Mouse (Mus musculus) monocyte, adult 5-6 weeks (primary cell): Measurements from ENCODE around the gene Mdfic. TPM values are rescaled to one million over a fixed set of nuclear protein-coding genes. Genes with fewer than 3 reads are reported as not detected.
"Not testable (repeated sequence)": the region's sequence is repeated elsewhere in the genome, so short reads cannot be mapped to it uniquely, and the experiment has no call there.

Source experiments
- ATAC-seq: fragments of 153-309, 156-312 bp; replicated peaks from 2 replicates; pipeline ENCODE4 v1.8.0; 2017; ENCODE audit warnings: mild to moderate bottlenecking; ENCODE audit not compliant: low TSS enrichment, insufficient number of reproducible peaks, severe bottlenecking, poor library complexity, low FRiP score
- total RNA-seq: library from RNA; stranded (forward); fragments of 200-1000, 200-491, 200-594 nt; gene quantifications from 3 replicates; pipeline ENCODE4 v1.2.3, GENCODE M21; 2017

Gene Mdfic
- 24.3 to 36.7 TPM (median 29.0 TPM) in 3 replicates for total RNA-seq

- ATAC-seq, result peak; percentile 51
These were observed at the start of gene Mdfic for GRCm38 (mm10) chr6:15720461-15720817. Gene Mdfic, plus strand, starts transcription at chr6:15720661.

- ATAC-seq, result no peak
These were observed 49.1 kb upstream of the Mdfic start for GRCm38 (mm10) chr6:15671364-15671763.

DNA sequence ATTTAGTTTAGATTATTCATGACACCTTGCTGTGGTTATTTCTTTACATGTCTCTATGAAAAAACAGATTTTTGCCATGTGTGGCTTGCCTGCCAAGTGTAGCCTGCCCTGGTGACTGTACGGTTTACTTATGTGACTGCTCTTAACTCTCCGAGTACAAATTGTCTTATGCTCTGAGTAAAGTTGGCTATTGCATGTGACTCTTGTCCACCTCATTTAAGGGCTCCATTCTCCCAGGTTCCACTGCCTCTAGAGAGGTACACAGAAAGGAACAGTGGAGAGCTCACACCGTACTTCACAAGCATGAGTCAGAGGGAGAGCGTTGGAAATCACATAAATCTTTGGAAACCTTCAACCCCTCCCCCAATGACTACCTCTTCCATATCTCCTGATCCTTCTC is 10.4 kb upstream of the Mdfic start:
- no peak for ATAC-seq

DNA sequence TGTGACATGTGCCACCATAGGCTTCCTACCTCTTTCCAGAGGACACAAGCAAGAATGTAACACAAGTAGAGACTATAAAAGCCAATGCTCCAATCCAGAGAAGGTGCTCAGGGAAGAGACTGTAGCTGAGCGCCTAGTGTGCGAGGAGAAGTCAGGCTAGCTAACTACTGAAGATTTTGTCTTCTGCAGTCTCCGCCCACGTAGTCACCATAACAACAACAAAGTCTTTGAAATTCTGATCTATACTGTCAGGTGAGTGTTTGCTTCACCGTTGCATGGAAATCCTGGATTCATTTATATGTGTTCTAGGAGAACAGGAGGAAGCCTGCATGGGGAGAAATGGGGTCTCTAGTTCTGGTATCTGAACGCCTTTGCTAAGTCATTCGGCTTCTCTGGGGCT is 9.8 kb upstream of the Mdfic start:
- no peak for ATAC-seq

- no peak for ATAC-seq
These were observed 7.5 kb upstream of the Mdfic start for GRCm38 (mm10) chr6:15712860-15713385.

GRCm38 (mm10) chr6:15714036-15714435 is 6.4 kb upstream of the Mdfic start:
- not testable (repeated sequence) for ATAC-seq

GRCm38 (mm10) chr6:15714996-15715844 is 5.2 kb upstream of the Mdfic start:
- no peak for ATAC-seq

DNA sequence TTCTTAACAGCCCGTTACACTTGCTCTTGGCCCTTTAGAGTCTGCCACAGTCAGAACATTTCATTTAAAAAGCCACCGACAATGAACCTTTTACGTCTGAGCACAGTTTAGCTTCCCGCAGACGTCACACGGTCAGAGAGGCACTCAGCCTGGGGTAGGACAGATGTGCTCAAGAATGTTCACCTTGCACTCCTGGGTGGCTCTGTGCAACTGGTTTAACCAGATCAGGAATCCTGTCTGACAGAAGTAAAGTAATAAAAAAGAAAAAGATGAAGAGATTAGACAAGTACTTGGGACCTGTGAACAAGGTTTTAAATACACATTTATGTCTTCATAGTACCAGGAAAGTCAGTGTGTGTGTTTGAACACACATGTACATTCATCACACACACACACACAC is 542 bp upstream of the Mdfic start:
- ATAC-seq, result no peak

GRCm38 (mm10) chr6:15720818-15721715 is 606 bp downstream of the Mdfic start:
- peak; percentile 61 for ATAC-seq

DNA sequence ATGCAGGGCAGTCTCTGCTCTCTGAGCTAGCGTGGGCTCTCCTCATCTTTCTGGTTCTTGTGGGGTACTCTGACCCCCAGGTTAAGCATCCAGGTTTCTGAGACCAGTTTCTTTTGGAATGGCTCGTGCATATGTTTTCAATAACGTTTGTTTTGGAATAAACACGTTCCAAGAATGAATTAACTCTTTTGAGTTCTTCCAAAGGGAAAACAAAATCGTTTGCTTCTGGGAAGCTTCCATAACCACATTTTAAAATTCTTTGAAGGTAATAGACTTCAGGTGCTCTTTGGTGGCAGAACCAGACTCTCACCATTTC is 1.2 kb downstream of the Mdfic start:
- ATAC-seq, result no peak

DNA sequence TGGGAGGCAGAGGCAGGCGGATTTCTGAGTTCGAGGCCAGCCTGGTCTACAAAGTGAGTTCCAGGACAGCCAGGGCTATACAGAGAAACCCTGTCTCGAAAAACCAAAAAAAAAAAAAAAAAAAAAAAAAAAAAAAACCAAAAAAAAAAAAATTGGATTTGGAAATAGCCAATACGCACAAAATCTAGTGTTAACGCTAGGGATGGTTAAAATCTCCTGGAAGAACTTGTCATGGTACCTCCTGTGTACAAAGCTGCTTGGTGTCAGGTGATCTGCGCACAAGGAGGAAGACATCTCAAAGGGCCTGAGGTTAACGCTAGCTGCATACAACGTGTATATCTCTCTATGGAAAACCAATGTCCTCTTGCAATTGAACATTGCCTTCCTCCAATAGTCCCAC is 2.2 kb downstream of the Mdfic start:
- not testable (repeated sequence) for ATAC-seq

DNA sequence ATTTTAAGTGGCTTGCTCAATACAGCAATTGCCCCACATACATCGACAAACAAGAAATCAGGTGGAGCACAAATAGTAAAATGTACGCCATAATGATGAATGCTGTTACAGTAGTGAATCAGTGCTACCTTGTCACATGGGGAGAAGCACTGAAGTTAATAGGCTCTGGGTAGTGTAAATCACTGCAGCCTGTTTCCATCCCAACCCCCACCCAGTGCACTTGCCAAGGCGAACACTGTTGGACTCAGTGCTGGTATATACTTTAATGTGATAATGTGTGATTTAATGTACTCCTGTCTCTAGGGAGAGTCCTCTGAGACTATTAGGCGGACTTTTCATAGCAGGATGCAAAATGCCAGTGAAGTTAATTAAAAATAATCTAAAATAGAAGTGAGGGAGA is 3.8 kb downstream of the Mdfic start:
- ATAC-seq, result no peak

- ATAC-seq, result no peak
These were observed 6.0 kb downstream of the Mdfic start for GRCm38 (mm10) chr6:15726422-15726821.

GRCm38 (mm10) chr6:15727681-15728410 is 7.4 kb downstream of the Mdfic start:
- ATAC-seq, result no peak

GRCm38 (mm10) chr6:15728844-15729577 is 8.6 kb downstream of the Mdfic start:
- ATAC-seq, result peak; percentile 79

GRCm38 (mm10) chr6:15730258-15730657 is 9.8 kb downstream of the Mdfic start:
- no peak for ATAC-seq

GRCm38 (mm10) chr6:15730666-15731065 is 10.2 kb downstream of the Mdfic start:
- ATAC-seq, result no peak

- ATAC-seq, result no peak
These were observed 11.0 kb downstream of the Mdfic start for GRCm38 (mm10) chr6:15731452-15731851.
